Mouse (Mus musculus): ENCODE data around the gene Arid4a.

DNA sequence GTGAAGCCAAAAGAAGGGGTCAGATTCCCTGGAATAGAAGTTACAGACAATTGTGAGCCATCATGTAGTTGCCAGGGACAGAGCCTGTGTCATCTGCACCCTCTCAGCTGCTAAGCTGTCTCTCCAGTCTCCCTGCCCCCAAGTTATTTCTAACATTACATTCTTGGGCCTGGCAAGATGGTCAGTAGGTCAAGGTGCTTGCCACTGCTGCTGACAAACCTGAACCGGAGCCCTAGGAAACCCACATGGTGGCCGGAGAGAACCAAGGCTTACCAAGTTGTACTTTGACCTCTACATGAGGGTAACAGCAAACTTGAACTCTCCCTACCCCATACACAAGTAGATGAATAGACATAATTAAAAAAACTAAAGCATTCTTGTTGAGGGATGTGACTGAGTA is 28.7 kb downstream of the Arid4a start:
- TF ChIP-seq CTCF (IDR thresholded peaks at IDR 0.05; ENCODE audit: insufficient read depth, low read depth, low read length) (no peak), POLR2A (IDR thresholded peaks at IDR 0.05; ENCODE audit: insufficient read depth, low read depth, low read length) (no peak)
